30 mouse cellular contexts compared by ENCODE assay signal in genomic region chr16:73957675-73958523, GRCm38 (mm10).
DNase-seq lines count a peak whose midpoint lies in the region; ATAC-seq and TF ChIP-seq lines count a peak whose summit lies in the region.
"Had no signal": no experiment of that assay in that cellular context is flagged by ENCODE, and none has a peak within 500 bp of the region (broad histone marks: within the 10 kb centered on the region; RNA-seq: fewer than 3 reads in every experiment).

No protein-coding gene starts in this region.

- no peak for TF ChIP-seq CTCF in liver, adult 2 months (IDR thresholded peaks at IDR 0.05; ENCODE audit: low read depth, low read length)

- WGBS in kidney, embryonic 15.5 days, result 16% methylated on average over 3 of the region's 3 CpGs
- 79% methylated on average over 3 of the region's 3 CpGs for WGBS in liver, adult 2 months
- WGBS in liver, embryonic 12.5 days (ENCODE audit: insufficient replicate concordance), result 67% methylated on average over 3 of the region's 3 CpGs

- no peak for TF ChIP-seq POLR2A in liver, adult 2 months (IDR thresholded peaks at IDR 0.05; ENCODE audit: extremely low read depth, insufficient read depth, low read length)

- no peaks in the 10 kb centered on the region for H3K79me2 ChIP-seq in liver, adult 2 months (ENCODE audit: control insufficient read depth, insufficient read depth, low read length)

- no peak overlapping the region for H3K4me3 ChIP-seq in kidney, embryonic 15.5 days (replicated peaks)
- no peak overlapping the region for H3K4me3 ChIP-seq in liver, adult 2 months (ENCODE audit: insufficient read depth, low read depth, low read length)
- H3K4me3 ChIP-seq in liver, embryonic 12.5 days, result no peak overlapping the region
- H3K4me3 ChIP-seq: embryonic facial prominence, embryonic 10.5 days; embryonic facial prominence, embryonic 13.5 days; erythroblast, embryonic 14.5 days; forebrain, embryonic 13.5 days; gastrocnemius, adult 2 months; heart, embryonic 12.5 days; heart, embryonic 15.5 days; hindbrain, embryonic 10.5 days; hindbrain, embryonic 13.5 days had no signal

- H3K9me3 ChIP-seq in kidney, embryonic 15.5 days (replicated peaks), result no peaks in the 10 kb centered on the region
- H3K9me3 ChIP-seq in liver, embryonic 12.5 days (replicated peaks), result no peaks in the 10 kb centered on the region
- H3K9me3 ChIP-seq: embryonic facial prominence, embryonic 10.5 days; embryonic facial prominence, embryonic 13.5 days; forebrain, embryonic 13.5 days; heart, embryonic 12.5 days; heart, embryonic 15.5 days; hindbrain, embryonic 10.5 days; hindbrain, embryonic 13.5 days had no signal

- H3K9ac ChIP-seq in kidney, embryonic 15.5 days, result no peak overlapping the region
- H3K9ac ChIP-seq in liver, adult 2 months (ENCODE audit: low read depth, low read length), result no peak overlapping the region
- H3K9ac ChIP-seq in liver, embryonic 12.5 days, result no peak overlapping the region
- H3K9ac ChIP-seq: embryonic facial prominence, embryonic 13.5 days; forebrain, embryonic 13.5 days; heart, embryonic 12.5 days; heart, embryonic 15.5 days; hindbrain, embryonic 13.5 days had no signal

- ATAC-seq in kidney, embryonic 15.5 days (replicated peaks; ENCODE audit: low FRiP score), result peak; percentile 78
- no peak for ATAC-seq in liver, embryonic 12.5 days
- ATAC-seq in granulocyte monocyte progenitor cell, adult 5-6 weeks (replicated peaks; ENCODE audit: poor library complexity, severe bottlenecking), result peak; percentile 55
- ATAC-seq in megakaryocyte progenitor cell, adult 5-6 weeks (replicated peaks; ENCODE audit: poor library complexity), result peak; percentile 75
- ATAC-seq: CD4-positive, CD25-positive, alpha-beta regulatory T cell, adult 4 months; forebrain, embryonic 13.5 days; forebrain, embryonic 16.5 days; hindbrain, embryonic 16.5 days had no signal

- peaks cover 6% of the 10 kb centered on the region; the same call in 1 of the 2 replicates for H3K4me1 ChIP-seq in kidney, embryonic 15.5 days
- no peaks in the 10 kb centered on the region for H3K4me1 ChIP-seq in liver, adult 2 months (ENCODE audit: control insufficient read depth, insufficient read depth, low read length)
- no peaks in the 10 kb centered on the region for H3K4me1 ChIP-seq in liver, embryonic 12.5 days
- H3K4me1 ChIP-seq: embryonic facial prominence, embryonic 10.5 days; embryonic facial prominence, embryonic 13.5 days; forebrain, embryonic 13.5 days; heart, embryonic 12.5 days; heart, embryonic 15.5 days; hindbrain, embryonic 10.5 days; hindbrain, embryonic 13.5 days had no signal

- no peak for DNase-seq in kidney, adult 11 months
- DNase-seq in liver, adult 2 months (ENCODE audit: extremely low read depth, low read depth, low spot score), result peak; percentile 6
- no peak for DNase-seq in B cell, adult 2 months
- DNase-seq: adrenal gland, adult 2 months; adrenal gland, postnatal 14 days; cerebellum, adult 11 months; cerebellum, adult 2 months; cerebellum, adult 9-11 months; cerebellum, postnatal 25 days; embryo, embryonic 11 days; gastrocnemius, adult 2 months; gastrocnemius, postnatal 14 days; heart, adult 18-20 months; heart, postnatal 10 days; heart, postnatal 36 days had no signal

- H3K4me2 ChIP-seq in kidney, embryonic 15.5 days, result no peak overlapping the region
- H3K4me2 ChIP-seq in liver, embryonic 12.5 days, result no peak overlapping the region
- H3K4me2 ChIP-seq: embryonic facial prominence, embryonic 13.5 days; forebrain, embryonic 13.5 days; heart, embryonic 12.5 days; heart, embryonic 15.5 days; hindbrain, embryonic 13.5 days had no signal

- no peaks in the 10 kb centered on the region for H3K36me3 ChIP-seq in kidney, embryonic 15.5 days
- no peaks in the 10 kb centered on the region for H3K36me3 ChIP-seq in liver, adult 2 months (ENCODE audit: control insufficient read depth, insufficient read depth, low read length)
- no peaks in the 10 kb centered on the region for H3K36me3 ChIP-seq in liver, embryonic 12.5 days
- H3K36me3 ChIP-seq: embryonic facial prominence, embryonic 10.5 days; heart, embryonic 12.5 days; heart, embryonic 15.5 days; hindbrain, embryonic 10.5 days had no signal

- H3K27me3 ChIP-seq in kidney, embryonic 15.5 days, result no peaks in the 10 kb centered on the region
- H3K27me3 ChIP-seq in liver, adult 2 months (ENCODE audit: control insufficient read depth, insufficient read depth, low read length), result no peaks in the 10 kb centered on the region
- H3K27me3 ChIP-seq in liver, embryonic 12.5 days (replicated peaks), result no peaks in the 10 kb centered on the region
- H3K27me3 ChIP-seq: embryonic facial prominence, embryonic 13.5 days; forebrain, embryonic 13.5 days; heart, embryonic 12.5 days; heart, embryonic 15.5 days; hindbrain, embryonic 13.5 days had no signal

- peak overlapping the region; percentile 49 for H3K27ac ChIP-seq in kidney, embryonic 15.5 days
- no peak overlapping the region for H3K27ac ChIP-seq in liver, adult 2 months (replicated peaks; ENCODE audit: insufficient read depth, low read depth, low read length)
- no peak overlapping the region for H3K27ac ChIP-seq in liver, embryonic 12.5 days
- H3K27ac ChIP-seq: embryonic facial prominence, embryonic 10.5 days; embryonic facial prominence, embryonic 13.5 days; forebrain, embryonic 13.5 days; gastrocnemius, adult 2 months; heart, embryonic 15.5 days; hindbrain, embryonic 10.5 days; hindbrain, embryonic 13.5 days had no signal
